ENCODE assay signal across 8 mouse cellular contexts in the genomic region with DNA sequence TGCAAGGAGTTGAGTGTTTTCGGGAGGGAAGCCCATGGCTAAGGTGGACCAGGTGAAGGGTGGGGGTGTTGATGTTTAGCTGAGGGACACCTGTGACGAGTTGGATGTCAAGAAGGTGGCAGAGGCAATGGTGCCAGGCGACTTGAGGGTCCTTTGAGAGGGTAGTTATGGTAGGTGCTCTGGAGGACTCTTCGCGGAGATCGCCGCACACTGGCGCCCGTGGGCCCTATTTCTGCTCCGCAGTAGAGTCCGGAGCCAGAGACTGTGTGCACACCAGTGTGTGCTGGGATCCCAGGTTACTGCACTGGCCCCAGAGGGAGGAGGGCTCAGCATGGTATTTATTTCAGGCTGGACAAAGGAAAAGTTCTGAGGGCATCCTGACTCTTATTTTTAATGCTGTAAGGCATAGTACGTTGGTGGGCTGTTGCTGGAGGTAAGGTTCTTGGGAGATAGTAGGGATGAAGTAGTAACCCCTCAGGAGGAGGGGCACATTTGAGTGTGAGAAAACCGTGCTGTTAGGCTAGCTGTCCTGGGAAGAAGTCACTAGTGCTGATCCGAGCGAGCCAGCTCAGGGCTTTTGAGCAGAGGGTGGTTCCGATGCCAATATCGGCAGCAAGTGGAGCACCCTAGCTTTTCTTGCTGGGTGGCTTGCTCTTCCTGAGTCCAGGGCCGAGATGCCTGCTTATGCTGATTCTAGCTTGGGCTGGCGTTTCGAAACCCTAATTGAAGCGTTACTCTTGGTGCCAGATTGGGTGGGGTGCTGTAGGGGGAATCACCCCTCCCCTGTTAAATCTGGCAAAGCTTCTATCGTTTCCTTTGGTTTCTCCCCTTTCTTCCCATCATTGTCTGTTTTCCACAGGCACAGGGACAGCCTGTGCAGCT. TPM values are rescaled to one million over a fixed set of nuclear protein-coding genes. Genes with fewer than 3 reads are reported as not detected.
DNase-seq lines count a peak whose midpoint lies in the region; ATAC-seq lines count a peak whose summit lies in the region.

No protein-coding gene starts in this region.

- H3K27ac ChIP-seq in embryonic facial prominence, embryonic 15.5 days (replicated peaks): peak overlapping the region; percentile 78
- peak overlapping the region; percentile 74 for H3K27ac ChIP-seq in hindbrain, embryonic 15.5 days (replicated peaks)
- peak overlapping the region; percentile 74 for H3K27ac ChIP-seq in liver, embryonic 13.5 days
- 0 out of 2 replicates have a peak overlapping the region, but pooled peaks have one; percentile 68 for H3K27ac ChIP-seq in neural tube, embryonic 12.5 days

- peaks cover 26% of the 10 kb centered on the region for H3K36me3 ChIP-seq in embryonic facial prominence, embryonic 15.5 days
- peaks cover 14% of the 10 kb centered on the region; the same call in 1 of the 2 replicates for H3K36me3 ChIP-seq in hindbrain, embryonic 15.5 days
- H3K36me3 ChIP-seq in liver, embryonic 13.5 days: peaks cover 11% of the 10 kb centered on the region; the same call in 1 of the 2 replicates
- H3K36me3 ChIP-seq in neural tube, embryonic 12.5 days: peaks cover 8% of the 10 kb centered on the region; the same call in 1 of the 2 replicates

- peak overlapping the region; percentile 99 for H3K4me3 ChIP-seq in embryonic facial prominence, embryonic 15.5 days (replicated peaks)
- H3K4me3 ChIP-seq in hindbrain, embryonic 15.5 days: peak overlapping the region; percentile 87
- H3K4me3 ChIP-seq in liver, embryonic 13.5 days (replicated peaks): peak overlapping the region; percentile 96
- peak overlapping the region; percentile 95 for H3K4me3 ChIP-seq in neural tube, embryonic 12.5 days

- peaks cover 22% of the 10 kb centered on the region for H3K4me1 ChIP-seq in embryonic facial prominence, embryonic 15.5 days
- peaks cover 33% of the 10 kb centered on the region for H3K4me1 ChIP-seq in hindbrain, embryonic 15.5 days (replicated peaks)
- H3K4me1 ChIP-seq in liver, embryonic 13.5 days (replicated peaks): peaks cover 47% of the 10 kb centered on the region
- peaks cover 11% of the 10 kb centered on the region for H3K4me1 ChIP-seq in neural tube, embryonic 12.5 days

- WGBS in embryonic facial prominence, embryonic 15.5 days: 12% methylated on average over 22 of the region's 22 CpGs
- WGBS in hindbrain, embryonic 15.5 days: 21% methylated on average over 22 of the region's 22 CpGs
- 10% methylated on average over 22 of the region's 22 CpGs for WGBS in liver, embryonic 13.5 days (ENCODE audit: insufficient replicate concordance)
- WGBS in neural tube, embryonic 12.5 days: 23% methylated on average over 22 of the region's 22 CpGs

- peak; percentile 2; the same call in 1 of the 2 replicates for ATAC-seq in cerebellum, adult (ENCODE audit: insufficient number of reproducible peaks, low FRiP score, low TSS enrichment)
- no peak for ATAC-seq in embryonic facial prominence, embryonic 15.5 days (ENCODE audit: insufficient number of reproducible peaks, low FRiP score, low TSS enrichment, low read depth)
- ATAC-seq in hindbrain, embryonic 15.5 days (ENCODE audit: low FRiP score, low read depth): peak; percentile 24; the same call in 1 of the 2 replicates
- 0 out of 2 replicates have a peak, but pooled peaks have one; percentile 1 for ATAC-seq in liver, embryonic 13.5 days (ENCODE audit: low read depth)
- no peak; the same call in 1 of the 2 replicates for ATAC-seq in neural tube, embryonic 12.5 days (ENCODE audit: low FRiP score, low read depth)

- no peak for DNase-seq in cerebellum, postnatal 14 days
- DNase-seq in 3T3-L1 (ENCODE audit: low read depth, low spot score): peak; percentile 50
- no peak for DNase-seq in liver, embryonic 13.5 days
- DNase-seq in natural killer cell, adult 2 months (ENCODE audit: low spot score in 2 of 2): no peak

- H3K27me3 ChIP-seq in embryonic facial prominence, embryonic 15.5 days: no peaks in the 10 kb centered on the region
- H3K27me3 ChIP-seq in hindbrain, embryonic 15.5 days: no peaks in the 10 kb centered on the region
- H3K27me3 ChIP-seq in liver, embryonic 13.5 days: no peaks in the 10 kb centered on the region
- H3K27me3 ChIP-seq in neural tube, embryonic 12.5 days (replicated peaks): no peaks in the 10 kb centered on the region

- H3K4me2 ChIP-seq in embryonic facial prominence, embryonic 15.5 days (replicated peaks): peak overlapping the region; percentile 71
- peak overlapping the region; percentile 92 for H3K4me2 ChIP-seq in hindbrain, embryonic 15.5 days
- H3K4me2 ChIP-seq in liver, embryonic 13.5 days: peak overlapping the region; percentile 93
- peak overlapping the region; percentile 94 for H3K4me2 ChIP-seq in neural tube, embryonic 12.5 days (replicated peaks)

- peak overlapping the region; percentile 80 for H3K9ac ChIP-seq in embryonic facial prominence, embryonic 15.5 days
- peak overlapping the region; percentile 75 for H3K9ac ChIP-seq in hindbrain, embryonic 15.5 days
- peak overlapping the region; percentile 89 for H3K9ac ChIP-seq in liver, embryonic 13.5 days
- H3K9ac ChIP-seq in neural tube, embryonic 12.5 days: peak overlapping the region; percentile 80

- H3K9me3 ChIP-seq in embryonic facial prominence, embryonic 15.5 days (replicated peaks): no peaks in the 10 kb centered on the region
- H3K9me3 ChIP-seq in hindbrain, embryonic 15.5 days: no peaks in the 10 kb centered on the region
- H3K9me3 ChIP-seq in liver, embryonic 13.5 days (replicated peaks): no peaks in the 10 kb centered on the region
- no peaks in the 10 kb centered on the region for H3K9me3 ChIP-seq in neural tube, embryonic 12.5 days

RNA-seq across cellular contexts. Expression of gene Wbp1l, which starts 0.7 kb away (rescaled TPM):
- 50.1 and 55.2 TPM in 2 replicates for polyA plus RNA-seq in embryonic facial prominence, embryonic 15.5 days (2015; fragmentation: Nextera tagmentation; extraction: Ambion mirVana)
- polyA plus RNA-seq in hindbrain, embryonic 15.5 days (2015; fragmentation: Nextera tagmentation; extraction: Ambion mirVana): 37.4 and 41.1 TPM in 2 replicates
- polyA plus RNA-seq in liver, embryonic 13.5 days (2015; fragmentation: Nextera tagmentation; extraction: Ambion mirVana): 14.9 and 17.3 TPM in 2 replicates
- 53.4 and 54.8 TPM in 2 replicates for polyA plus RNA-seq in neural tube, embryonic 12.5 days (2016; fragmentation: Nextera tagmentation; extraction: Ambion mirVana)

RNA-seq across cellular contexts. Expression of gene Sfxn2, which starts 26.5 kb away (rescaled TPM):
- 21.8 and 21.9 TPM in 2 replicates for polyA plus RNA-seq in embryonic facial prominence, embryonic 15.5 days (2015; fragmentation: Nextera tagmentation; extraction: Ambion mirVana)
- 10.2 and 11.3 TPM in 2 replicates for polyA plus RNA-seq in hindbrain, embryonic 15.5 days (2015; fragmentation: Nextera tagmentation; extraction: Ambion mirVana)
- polyA plus RNA-seq in liver, embryonic 13.5 days (2015; fragmentation: Nextera tagmentation; extraction: Ambion mirVana): 18.3 and 19.8 TPM in 2 replicates
- 11.4 and 12.2 TPM in 2 replicates for polyA plus RNA-seq in neural tube, embryonic 12.5 days (2016; fragmentation: Nextera tagmentation; extraction: Ambion mirVana)

RNA-seq across cellular contexts. Expression of gene Arl3, which starts 26.6 kb away (rescaled TPM):
- polyA plus RNA-seq in embryonic facial prominence, embryonic 15.5 days (2015; fragmentation: Nextera tagmentation; extraction: Ambion mirVana): 149 TPM in 2 replicates
- polyA plus RNA-seq in hindbrain, embryonic 15.5 days (2015; fragmentation: Nextera tagmentation; extraction: Ambion mirVana): 208 and 221 TPM in 2 replicates
- polyA plus RNA-seq in liver, embryonic 13.5 days (2015; fragmentation: Nextera tagmentation; extraction: Ambion mirVana): 29.8 and 32.1 TPM in 2 replicates
- 190 and 194 TPM in 2 replicates for polyA plus RNA-seq in neural tube, embryonic 12.5 days (2016; fragmentation: Nextera tagmentation; extraction: Ambion mirVana)

Comparison
In these comparisons a context has a peak if more than half of its experiments do, and no peak if none do; other contexts are left out.
1. ATAC-seq: peak in cerebellum, adult (single experiment), hindbrain, embryonic 15.5 days (single experiment) and liver, embryonic 13.5 days (single experiment); none in embryonic facial prominence, embryonic 15.5 days (single experiment) and neural tube, embryonic 12.5 days (single experiment).
2. Peak in every context shown above with its lines, with median percentiles within 50 percentile points of each other: H3K27ac ChIP-seq, H3K4me2 ChIP-seq, H3K4me3 ChIP-seq and H3K9ac ChIP-seq.